Mouse (Mus musculus) limb, embryonic 11.5 days (tissue): ENCODE data around the gene Igf1r. TPM values are rescaled to one million over a fixed set of nuclear protein-coding genes. Genes with fewer than 3 reads are reported as not detected.

ENCODE experiments used
- ATAC-seq: fragments of 200-750 bp; cut with Nextera tagmentation; 2 replicates; pipeline ENCODE4 v1.8.0; 2017; ENCODE audit warnings: low read depth; ENCODE audit not compliant: insufficient number of reproducible peaks, low FRiP score, low TSS enrichment
- DNase-seq: peaks from one replicate; pipeline ENCODE4 v3.0.0-alpha.2; 2015; ENCODE audit warnings: low spot score
- H3K27ac ChIP-seq: fragments of 300-500 bp; sonication (generic); replicated peaks from 2 replicates; pipeline ENCODE4 v1.5.1; 2014; ENCODE audit warnings: low read depth, mild to moderate bottlenecking, low read length
- H3K27me3 ChIP-seq: fragments of 300-500 bp; sonication (generic); 2 replicates; pipeline ENCODE4 v1.6.1; 2014; ENCODE audit warnings: mild to moderate bottlenecking, low read length, mixed read lengths; ENCODE audit not compliant: control insufficient read depth, insufficient read depth
- H3K36me3 ChIP-seq: fragments of 300-500 bp; sonication (generic); 2 replicates; pipeline ENCODE4 v1.6.1; 2014; ENCODE audit warnings: mild to moderate bottlenecking, low read length, moderate library complexity, mixed read lengths; ENCODE audit not compliant: control insufficient read depth, insufficient read depth
- H3K4me1 ChIP-seq: fragments of 300-500 bp; sonication (generic); 2 replicates; pipeline ENCODE4 v1.6.1; 2014; ENCODE audit warnings: low read length, mixed read lengths; ENCODE audit not compliant: control insufficient read depth, insufficient read depth
- H3K4me2 ChIP-seq: fragments of 300-500 bp; sonication (generic); 2 replicates; pipeline ENCODE4 v1.6.1; 2014; ENCODE audit warnings: low read depth, mild to moderate bottlenecking, moderate library complexity; ENCODE audit not compliant: severe bottlenecking
- H3K4me3 ChIP-seq: fragments of 300-500 bp; sonication (generic); 2 replicates; pipeline ENCODE4 v1.5.1; 2014; ENCODE audit warnings: low read depth, low read length
- H3K9ac ChIP-seq: fragments of 300-500 bp; sonication (generic); 2 replicates; pipeline ENCODE4 v1.6.1; 2014; ENCODE audit warnings: mild to moderate bottlenecking, low read length
- H3K9me3 ChIP-seq: fragments of 300-500 bp; sonication (generic); 2 replicates; pipeline ENCODE4 v1.6.1; 2016; ENCODE audit warnings: low read length; ENCODE audit not compliant: control insufficient read depth
- WGBS: fragments of 180-500 bp; shearing (Covaris S2); extraction: QIAGEN DNeasy Blood & Tissue Kit; methylation state at CpG from one replicate; pipeline ENCODE4 v1.1.7; 2014; 5-methylcytosine and 5-hydroxymethylcytosine counted together
- polyA plus RNA-seq: library from polyadenylated mRNA; unstranded; fragments of >200 nt; fragmentation: Nextera tagmentation; extraction: Ambion mirVana; gene quantifications from 2 replicates; pipeline ENCODE4 v1.2.1, GENCODE M21; 2014

Gene Igf1r
- polyA plus RNA-seq, 1 experiment from 2014 or later: 29.9 TPM

DNA sequence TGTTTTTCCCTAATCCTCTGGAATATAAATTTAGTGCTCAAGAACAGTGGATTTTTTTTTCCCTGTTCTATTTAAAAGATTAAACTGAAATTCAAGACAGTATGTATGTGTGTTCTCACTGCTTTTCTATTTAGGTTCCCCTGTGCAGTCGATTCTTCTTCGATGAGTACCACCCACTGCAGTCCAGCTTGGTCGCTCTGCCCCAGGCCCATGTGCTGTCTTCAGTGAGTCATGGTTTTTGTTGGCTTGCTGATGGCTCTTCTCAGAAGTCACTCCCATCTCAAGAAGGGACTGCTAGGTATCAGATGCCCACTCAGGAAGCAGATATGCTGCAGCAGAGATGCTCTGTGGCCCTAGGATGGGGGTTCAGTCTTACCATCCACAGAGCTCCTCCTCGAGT is 95.9 kb downstream of the Igf1r start:
- H3K4me1 ChIP-seq: 0 out of 2 replicates have a peak, but pooled peaks cover 6% of the 10 kb centered on the region
- no peaks in the 10 kb centered on the region for H3K27me3 ChIP-seq
- H3K4me3 ChIP-seq: no peak overlapping the region
- no peaks in the 10 kb centered on the region for H3K9me3 ChIP-seq
- 82% methylated on average over 4 of the region's 4 CpGs for WGBS
- DNase-seq: no peak
- no peak for ATAC-seq
- H3K27ac ChIP-seq: no peak overlapping the region
- H3K36me3 ChIP-seq: no peaks in the 10 kb centered on the region
- H3K4me2 ChIP-seq: no peak overlapping the region
- H3K9ac ChIP-seq: no peak overlapping the region

DNA sequence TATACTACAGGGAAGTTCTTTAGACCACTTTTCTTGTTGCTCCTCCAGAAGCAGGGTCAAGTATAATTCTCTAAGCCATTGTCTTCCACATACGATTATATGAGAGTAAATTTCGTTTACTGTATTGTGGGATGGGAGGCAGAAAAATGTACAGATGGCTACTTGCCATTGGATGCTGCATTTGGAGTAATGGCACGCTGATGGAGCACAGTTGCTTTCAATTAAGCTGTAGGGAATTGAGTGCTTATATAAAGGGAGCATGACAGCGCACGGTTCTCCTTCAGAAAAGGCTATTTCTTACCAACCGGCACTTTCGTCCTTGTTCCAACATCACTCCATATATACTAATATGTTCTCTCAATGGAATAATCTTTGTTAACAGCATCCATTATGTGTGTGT is 96.4 kb downstream of the Igf1r start:
- 60% methylated on average over 7 of the region's 7 CpGs for WGBS
- 0 out of 2 replicates have a peak, but pooled peaks cover 9% of the 10 kb centered on the region for H3K4me1 ChIP-seq
- no peaks in the 10 kb centered on the region for H3K27me3 ChIP-seq
- DNase-seq (no peak), ATAC-seq (no peak)
- H3K9me3 ChIP-seq: no peaks in the 10 kb centered on the region
- no peak overlapping the region for H3K4me3 ChIP-seq
- no peak overlapping the region for H3K27ac ChIP-seq
- H3K4me2 ChIP-seq: no peak overlapping the region
- H3K9ac ChIP-seq: no peak overlapping the region
- H3K36me3 ChIP-seq: no peaks in the 10 kb centered on the region

DNA sequence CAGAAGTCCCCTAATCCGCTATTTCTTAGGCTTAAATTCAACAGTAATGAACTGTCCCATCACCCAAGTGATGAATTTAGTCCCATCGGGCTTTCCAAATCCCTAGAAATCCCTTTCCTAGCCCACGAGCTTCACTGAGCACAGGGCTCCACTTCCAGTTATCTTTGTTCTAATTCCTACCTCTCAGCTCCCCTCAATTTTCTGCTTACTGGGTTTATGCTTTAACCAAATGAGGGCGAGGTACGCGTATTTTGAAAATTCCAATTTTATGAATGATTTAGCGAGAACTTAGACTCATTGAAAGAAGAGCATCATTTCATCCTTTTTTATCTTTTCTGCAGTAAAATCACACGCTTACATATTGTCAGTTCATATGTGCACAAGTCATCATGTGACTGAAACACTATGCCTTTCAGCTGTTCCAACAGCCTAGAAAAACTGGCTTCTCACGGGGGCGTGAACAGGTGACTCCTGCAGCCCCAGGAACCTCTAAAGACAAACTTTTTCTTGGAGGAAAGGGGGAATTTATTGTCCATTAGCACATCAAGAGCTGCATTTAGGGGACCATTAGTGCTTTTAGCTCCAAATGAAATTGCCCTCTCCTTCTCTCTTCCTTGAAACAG is 100.5 kb downstream of the Igf1r start:
- no peaks in the 10 kb centered on the region for H3K36me3 ChIP-seq
- peaks cover 18% of the 10 kb centered on the region; the same call in 1 of the 2 replicates for H3K4me1 ChIP-seq
- no peaks in the 10 kb centered on the region for H3K27me3 ChIP-seq

DNA sequence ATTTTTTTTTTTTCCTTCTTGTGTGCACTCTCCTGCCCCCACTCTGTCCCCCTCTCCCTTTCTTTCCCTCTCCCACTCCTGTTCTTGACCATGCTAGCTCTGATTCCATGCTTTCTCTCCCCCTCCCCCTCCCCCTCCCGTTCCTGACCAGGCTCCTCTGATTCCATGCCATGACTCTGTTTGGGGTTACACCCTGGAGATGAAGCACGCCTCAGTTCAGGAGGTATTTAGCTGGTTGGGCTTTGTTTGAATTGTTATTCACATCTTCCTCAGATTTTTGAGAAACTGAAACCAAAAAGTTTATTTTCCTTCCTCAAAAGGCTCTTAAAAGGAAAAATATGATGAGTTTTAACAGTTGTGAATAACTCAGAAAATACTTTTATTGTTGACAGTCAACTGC is 101.9 kb downstream of the Igf1r start:
- ATAC-seq: no peak
- Histone ChIP-seq H3K9me3 (no peaks in the 10 kb centered on the region), H3K4me1 (peaks cover 16% of the 10 kb centered on the region; the same call in 1 of the 2 replicates), H3K4me2 (no peak overlapping the region), H3K27ac (no peak overlapping the region), H3K4me3 (no peak overlapping the region), H3K27me3 (no peaks in the 10 kb centered on the region), H3K36me3 (no peaks in the 10 kb centered on the region), H3K9ac (no peak overlapping the region)
- no peak for DNase-seq
- whole genome bisulfite sequencing: 66% methylated on average over 2 of the region's 2 CpGs

More for the DNA sequence above, 100.5 kb downstream of the Igf1r start:
- WGBS: 77% methylated on average over 10 of the region's 10 CpGs
- H3K9me3 ChIP-seq: no peaks in the 10 kb centered on the region
- DNase-seq (no peak), ATAC-seq (no peak)
- H3K4me2 ChIP-seq: no peak overlapping the region
- no peak overlapping the region for H3K27ac ChIP-seq
- H3K9ac ChIP-seq: no peak overlapping the region
- no peak overlapping the region for H3K4me3 ChIP-seq

DNA sequence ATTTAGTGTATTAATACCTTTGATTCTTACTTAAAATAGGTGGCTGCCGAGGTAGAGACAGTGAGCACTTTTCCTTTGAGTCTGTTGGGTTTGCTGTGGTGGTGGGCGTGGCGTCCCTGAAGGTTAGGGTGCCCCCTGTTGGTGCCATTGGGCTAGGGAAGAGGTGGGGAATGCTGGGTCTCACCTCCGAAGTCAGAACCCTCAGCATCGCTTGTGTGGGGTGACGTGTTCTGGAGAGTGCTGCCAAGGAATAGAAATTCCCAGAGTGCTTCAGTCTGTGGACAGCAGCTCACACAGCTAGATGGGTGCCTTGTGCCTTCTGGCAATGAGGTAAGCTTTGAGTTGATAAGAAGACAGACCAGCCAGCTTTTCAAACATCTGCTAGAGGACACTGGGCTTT is 102.3 kb downstream of the Igf1r start:
- Histone ChIP-seq H3K27ac (no peak overlapping the region), H3K9ac (no peak overlapping the region), H3K27me3 (no peaks in the 10 kb centered on the region), H3K9me3 (no peaks in the 10 kb centered on the region), H3K4me1 (peaks cover 16% of the 10 kb centered on the region; the same call in 1 of the 2 replicates), H3K36me3 (no peaks in the 10 kb centered on the region), H3K4me2 (no peak overlapping the region), H3K4me3 (no peak overlapping the region)
- no peak for DNase-seq
- ATAC-seq: no peak
- WGBS: 81% methylated on average over 6 of the region's 6 CpGs

DNA sequence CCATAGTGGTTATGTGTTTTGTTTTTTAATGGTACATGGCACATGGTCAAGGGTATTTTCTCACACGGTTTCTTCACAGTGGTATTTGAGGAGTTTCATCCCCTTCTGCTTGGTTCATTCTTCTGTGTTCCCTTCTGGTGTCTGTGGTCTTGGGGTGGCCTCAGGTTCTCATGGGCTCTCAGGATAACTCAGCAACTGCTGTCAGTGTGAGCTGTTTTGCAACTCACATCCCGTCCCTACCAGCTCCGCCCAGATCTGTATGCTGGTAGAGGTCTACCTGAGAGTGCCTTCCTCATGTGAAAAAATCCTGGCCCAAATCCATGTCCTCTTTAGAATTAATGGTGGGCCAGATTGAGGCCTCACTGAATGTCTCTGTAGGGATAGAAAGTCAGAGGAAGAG is 104.4 kb downstream of the Igf1r start:
- Histone ChIP-seq H3K4me3 (no peak overlapping the region), H3K36me3 (no peaks in the 10 kb centered on the region; the same call in 1 of the 2 replicates), H3K27me3 (no peaks in the 10 kb centered on the region), H3K27ac (no peak overlapping the region), H3K4me1 (peaks cover 16% of the 10 kb centered on the region; the same call in 1 of the 2 replicates), H3K4me2 (no peak overlapping the region), H3K9ac (no peak overlapping the region), H3K9me3 (no peaks in the 10 kb centered on the region)
- DNase-seq (no peak), ATAC-seq (no peak)
- WGBS: 71% methylated on average over 3 of the region's 3 CpGs

DNA sequence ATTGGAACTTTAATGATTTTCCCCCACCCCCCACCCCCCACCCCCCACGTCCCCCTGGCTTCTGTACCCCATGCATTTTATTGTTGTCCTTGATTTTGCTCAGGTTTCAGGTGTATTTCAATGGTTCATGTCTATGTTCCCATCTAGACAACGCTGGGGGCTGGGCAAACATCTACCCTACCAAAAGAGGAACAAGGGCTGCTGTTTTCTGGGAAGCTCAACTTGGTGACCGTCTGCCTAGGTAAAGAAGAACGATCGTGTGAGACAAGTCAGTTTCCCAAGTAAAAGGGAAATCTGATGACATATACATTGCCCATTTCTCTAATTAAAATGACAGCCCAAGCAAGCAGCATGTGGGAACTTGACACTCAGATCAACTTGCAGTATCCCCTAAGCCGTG is 107.1 kb downstream of the Igf1r start:
- Histone ChIP-seq H3K4me1 (peaks cover 16% of the 10 kb centered on the region; the same call in 1 of the 2 replicates), H3K27ac (no peak overlapping the region), H3K27me3 (no peaks in the 10 kb centered on the region), H3K36me3 (no peaks in the 10 kb centered on the region; the same call in 1 of the 2 replicates), H3K9me3 (no peaks in the 10 kb centered on the region), H3K4me3 (no peak overlapping the region), H3K9ac (no peak overlapping the region), H3K4me2 (no peak overlapping the region)
- DNase-seq (no peak), ATAC-seq (no peak)
- WGBS: 81% methylated on average over 6 of the region's 6 CpGs

DNA sequence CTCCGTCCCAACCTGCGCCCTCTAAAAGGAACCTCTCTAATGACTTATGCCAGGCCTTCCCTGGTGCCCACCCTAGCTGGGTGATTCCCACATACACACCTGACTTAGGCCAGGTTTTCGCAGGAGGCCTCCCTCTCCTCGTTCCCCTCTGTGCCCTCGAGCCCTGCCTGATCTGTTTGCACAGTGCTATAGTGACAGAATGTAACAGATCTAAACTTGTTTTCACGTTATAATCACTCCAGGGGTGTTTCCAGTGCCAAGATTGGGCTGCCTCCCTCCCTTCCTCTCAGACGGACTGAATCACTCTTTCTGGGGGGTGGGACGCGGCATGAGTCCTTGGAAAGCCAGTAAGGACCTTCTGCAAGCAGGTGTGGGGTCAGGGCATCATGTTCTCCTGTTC is 108.8 kb downstream of the Igf1r start:
- no peak overlapping the region for H3K4me3 ChIP-seq
- no peak for ATAC-seq
- H3K4me2 ChIP-seq: no peak overlapping the region
- no peak overlapping the region for H3K27ac ChIP-seq
- no peaks in the 10 kb centered on the region; the same call in 1 of the 2 replicates for H3K36me3 ChIP-seq
- WGBS: 75% methylated on average over 9 of the region's 9 CpGs
- no peaks in the 10 kb centered on the region for H3K9me3 ChIP-seq
- H3K27me3 ChIP-seq: no peaks in the 10 kb centered on the region
- no peak for DNase-seq
- H3K9ac ChIP-seq: no peak overlapping the region
- peaks cover 18% of the 10 kb centered on the region; the same call in 1 of the 2 replicates for H3K4me1 ChIP-seq
